Mouse (Mus musculus): ENCODE measurements at regions not wholly inside any gene's neighbourhood (a gene's known extent, or its start where the extent isn't known, plus 50 kb on each side); places are given as distances from the start of the nearest gene placed in this dataset.

- H3K27ac ChIP-seq (ENCODE audit: control insufficient read depth, low read depth, low read length) = no peak overlapping the region
- DNase-seq (ENCODE audit: low read depth, low spot score) = no peak
- no peaks in the 10 kb centered on the region for H3K79me2 ChIP-seq (ENCODE audit: control insufficient read depth, insufficient read depth, low read length, poor library complexity)
- H3K4me1 ChIP-seq (ENCODE audit: control insufficient read depth in 1 of 2, insufficient read depth in 2 of 2, low read length in 2 of 2) = no peaks in the 10 kb centered on the region
- no peaks in the 10 kb centered on the region for H3K36me3 ChIP-seq (ENCODE audit: control insufficient read depth in 1 of 2, insufficient read depth in 2 of 2, low read length in 2 of 2)
- no peaks in the 10 kb centered on the region for H3K9me3 ChIP-seq (replicated peaks; ENCODE audit: insufficient read depth, low read length)
- H3K9ac ChIP-seq (ENCODE audit: control insufficient read depth, low read depth, low read length, poor library complexity, severe bottlenecking) = no peak overlapping the region
- peaks cover 0 to 3% of the 10 kb centered on the region in 2 experiments; a peak in 3 of 4 replicates for H3K27me3 ChIP-seq (ENCODE audit: control insufficient read depth in 1 of 2, insufficient read depth in 2 of 2, low read length in 2 of 2)
- no peak for TF ChIP-seq NRF1 (IDR thresholded peaks at IDR 0.05; ENCODE audit: insufficient read depth, low read depth, low read length, poor library complexity, severe bottlenecking)
- TF ChIP-seq POLR2AphosphoS2 (IDR thresholded peaks at IDR 0.05; ENCODE audit: low read length) = no peak
- TF ChIP-seq MAZ (IDR thresholded peaks at IDR 0.05; ENCODE audit: low read depth, low read length) = no peak
- no peak for TF ChIP-seq SMC3 (IDR thresholded peaks at IDR 0.05; ENCODE audit: low read depth, low read length)
- no peak for TF ChIP-seq RAD21 (IDR thresholded peaks at IDR 0.05; ENCODE audit: low read depth, low read length)
- TF ChIP-seq ZKSCAN1 (IDR thresholded peaks at IDR 0.05; ENCODE audit: low read depth, low read length) = no peak
- TF ChIP-seq USF2 (IDR thresholded peaks at IDR 0.05; ENCODE audit: borderline replicate concordance in 1 of 2, insufficient read depth in 1 of 2, low read depth in 1 of 2, low read length in 2 of 2) = no peak
- TF ChIP-seq USF1 (IDR thresholded peaks at IDR 0.05; ENCODE audit: low read depth, low read length) = no peak
- no peak overlapping the region for H3K4me3 ChIP-seq (ENCODE audit: control insufficient read depth in 1 of 2, insufficient read depth in 1 of 2, low read depth in 2 of 2, low read length in 2 of 2)
Measured at GRCm38 (mm10) chr2:72782355-72782754, 197.9 kb downstream of the Sp3 start.

- Histone ChIP-seq H3K36me3 (ENCODE audit: control insufficient read depth in 1 of 2, insufficient read depth in 2 of 2, low read length in 2 of 2) (no peaks in the 10 kb centered on the region), H3K4me1 (ENCODE audit: control insufficient read depth in 1 of 2, insufficient read depth in 2 of 2, low read length in 2 of 2) (no peaks in the 10 kb centered on the region), H3K27me3 (ENCODE audit: control insufficient read depth in 1 of 2, insufficient read depth in 2 of 2, low read length in 2 of 2) (peaks cover 0 to 7% of the 10 kb centered on the region in 2 experiments; a peak in 3 of 4 replicates), H3K27ac (ENCODE audit: control insufficient read depth, low read depth, low read length) (no peak overlapping the region), H3K79me2 (ENCODE audit: control insufficient read depth, insufficient read depth, low read length, poor library complexity) (no peaks in the 10 kb centered on the region), H3K4me3 (ENCODE audit: control insufficient read depth in 1 of 2, insufficient read depth in 1 of 2, low read depth in 2 of 2, low read length in 2 of 2) (no peak overlapping the region), H3K9me3 (replicated peaks; ENCODE audit: insufficient read depth, low read length) (no peaks in the 10 kb centered on the region), H3K9ac (ENCODE audit: control insufficient read depth, low read depth, low read length, poor library complexity, severe bottlenecking) (no peak overlapping the region)
- TF ChIP-seq UBTF (IDR thresholded peaks at IDR 0.05; ENCODE audit: borderline replicate concordance, insufficient read depth, low read depth, low read length) = no peak
- TF ChIP-seq KAT2A (conservative IDR thresholded peaks at IDR 0.05; ENCODE audit: low read depth, low read length) = no peak
- no peak for TF ChIP-seq HCFC1 (IDR thresholded peaks at IDR 0.05; ENCODE audit: low read depth, low read length)
- no peak for TF ChIP-seq MYC (IDR thresholded peaks at IDR 0.05; ENCODE audit: low read depth, low read length)
- TF ChIP-seq MAX (IDR thresholded peaks at IDR 0.05; ENCODE audit: low read length) = no peak
- no peak for DNase-seq (ENCODE audit: low read depth, low spot score)
Measured at GRCm38 (mm10) chr2:72785365-72786043, 194.7 kb downstream of the Sp3 start.

Data from MEL (cell line).